Mouse (Mus musculus): ENCODE data around the gene Klf13. TPM values are rescaled to one million over a fixed set of nuclear protein-coding genes. Genes with fewer than 3 reads are reported as not detected.

The Klf13 gene
- 118 and 138 TPM in 2 replicates for total RNA-seq (2017)

- peak; percentile 73 for ATAC-seq (ENCODE audit: extremely low read depth, insufficient number of reproducible peaks, low FRiP score, poor library complexity, severe bottlenecking)
Observed at GRCm38 (mm10) chr7:63938914-63939396, at the start of gene Klf13. Klf13 (minus strand) TSS chr7:63938915.

- no peak for ATAC-seq (ENCODE audit: extremely low read depth, insufficient number of reproducible peaks, low FRiP score, poor library complexity, severe bottlenecking)
Observed at GRCm38 (mm10) chr7:63988391-63988790, 49.7 kb upstream of the Klf13 start.

DNA sequence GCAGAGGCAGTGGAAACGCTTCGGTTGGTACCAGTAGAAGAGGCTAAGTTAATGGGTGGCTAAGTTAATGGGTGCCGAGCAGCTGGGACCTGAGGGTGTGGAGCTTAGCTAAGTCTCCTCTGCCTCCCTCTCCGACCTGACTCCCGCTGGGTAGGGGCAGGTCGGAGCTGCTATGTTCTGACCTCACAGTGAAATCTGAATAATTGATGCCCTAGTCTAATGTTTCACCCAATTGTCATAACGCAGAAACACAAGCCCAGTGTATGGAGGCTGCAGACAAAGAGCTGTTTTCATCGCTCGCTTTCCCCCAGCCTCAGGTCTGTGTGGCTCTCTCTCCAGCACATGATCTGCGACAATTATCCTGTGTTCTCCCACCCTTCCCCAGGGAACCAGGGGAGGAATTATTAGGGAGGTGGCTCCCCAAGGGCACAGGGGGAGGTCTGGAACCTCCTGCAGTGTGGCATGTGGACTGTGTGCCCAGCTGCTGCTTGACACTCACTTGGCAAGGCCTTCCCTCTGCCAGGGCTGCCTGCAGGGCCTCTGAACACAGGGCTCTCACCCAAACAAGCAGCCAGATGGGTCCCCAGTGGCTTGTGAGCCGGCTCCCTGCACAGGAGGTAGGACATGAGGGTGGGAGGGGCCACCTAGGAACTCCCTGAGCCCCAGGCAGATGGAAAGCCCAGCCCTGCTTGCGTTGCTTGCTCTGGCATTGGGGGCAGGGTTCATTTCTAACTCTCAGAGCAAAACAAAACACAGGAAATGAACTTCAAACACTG, 47.9 kb upstream of the Klf13 start:
- no peak for ATAC-seq (ENCODE audit: extremely low read depth, insufficient number of reproducible peaks, low FRiP score, poor library complexity, severe bottlenecking)

- no peak for ATAC-seq (ENCODE audit: extremely low read depth, insufficient number of reproducible peaks, low FRiP score, poor library complexity, severe bottlenecking)
Observed at GRCm38 (mm10) chr7:63985696-63986406, 47.1 kb upstream of the Klf13 start.

- no peak for ATAC-seq (ENCODE audit: extremely low read depth, insufficient number of reproducible peaks, low FRiP score, poor library complexity, severe bottlenecking)
Observed at GRCm38 (mm10) chr7:63985266-63985665, 46.6 kb upstream of the Klf13 start.

- peak; percentile 39; the same call in 1 of the 2 replicates for ATAC-seq (ENCODE audit: extremely low read depth, insufficient number of reproducible peaks, low FRiP score, poor library complexity, severe bottlenecking)
Observed at GRCm38 (mm10) chr7:63984329-63984728, 45.6 kb upstream of the Klf13 start.

DNA sequence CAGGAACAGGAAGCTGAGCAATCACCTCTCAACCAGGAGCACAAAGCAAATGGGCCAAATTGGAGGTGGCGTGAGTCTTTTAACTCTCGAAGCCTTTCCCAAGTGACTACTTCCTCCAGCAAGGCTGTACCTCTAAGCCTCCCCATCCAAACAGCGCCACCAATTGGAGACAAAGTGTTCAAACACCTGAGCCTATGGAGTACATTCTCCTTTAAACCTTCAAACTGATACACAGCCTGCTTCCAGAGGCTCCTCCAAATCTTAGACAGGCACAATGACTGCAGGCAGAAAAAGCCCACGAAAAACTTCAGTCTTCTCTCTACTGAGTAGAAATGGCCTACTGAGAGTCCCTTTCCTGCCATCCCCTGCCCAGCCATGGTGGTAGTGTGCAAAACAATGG, 38.9 kb upstream of the Klf13 start:
- ATAC-seq (ENCODE audit: extremely low read depth, insufficient number of reproducible peaks, low FRiP score, poor library complexity, severe bottlenecking), result no peak

DNA sequence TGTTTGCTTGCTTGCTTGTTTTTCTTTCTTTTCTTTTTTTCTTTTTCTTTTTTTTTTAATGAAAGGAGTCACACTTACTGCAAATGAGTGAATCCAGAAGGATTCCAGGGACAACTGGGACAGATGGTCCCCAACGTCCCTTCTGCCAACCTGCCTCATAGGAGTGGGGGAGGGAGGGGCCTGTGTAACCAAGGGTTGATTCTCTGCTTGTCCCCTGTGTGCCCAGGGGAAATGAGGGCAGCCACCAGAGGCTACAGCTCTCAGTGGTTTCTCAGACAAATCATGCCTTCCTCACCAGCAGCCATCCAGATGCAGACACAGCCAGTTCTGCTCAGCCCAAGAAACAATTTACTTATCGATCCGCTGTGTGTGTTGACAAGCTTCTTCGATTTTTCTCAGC, 32.3 kb upstream of the Klf13 start:
- ATAC-seq (ENCODE audit: extremely low read depth, insufficient number of reproducible peaks, low FRiP score, poor library complexity, severe bottlenecking), result no peak

- no peak for ATAC-seq (ENCODE audit: extremely low read depth, insufficient number of reproducible peaks, low FRiP score, poor library complexity, severe bottlenecking)
Observed at GRCm38 (mm10) chr7:63969941-63970340, 31.2 kb upstream of the Klf13 start.

DNA sequence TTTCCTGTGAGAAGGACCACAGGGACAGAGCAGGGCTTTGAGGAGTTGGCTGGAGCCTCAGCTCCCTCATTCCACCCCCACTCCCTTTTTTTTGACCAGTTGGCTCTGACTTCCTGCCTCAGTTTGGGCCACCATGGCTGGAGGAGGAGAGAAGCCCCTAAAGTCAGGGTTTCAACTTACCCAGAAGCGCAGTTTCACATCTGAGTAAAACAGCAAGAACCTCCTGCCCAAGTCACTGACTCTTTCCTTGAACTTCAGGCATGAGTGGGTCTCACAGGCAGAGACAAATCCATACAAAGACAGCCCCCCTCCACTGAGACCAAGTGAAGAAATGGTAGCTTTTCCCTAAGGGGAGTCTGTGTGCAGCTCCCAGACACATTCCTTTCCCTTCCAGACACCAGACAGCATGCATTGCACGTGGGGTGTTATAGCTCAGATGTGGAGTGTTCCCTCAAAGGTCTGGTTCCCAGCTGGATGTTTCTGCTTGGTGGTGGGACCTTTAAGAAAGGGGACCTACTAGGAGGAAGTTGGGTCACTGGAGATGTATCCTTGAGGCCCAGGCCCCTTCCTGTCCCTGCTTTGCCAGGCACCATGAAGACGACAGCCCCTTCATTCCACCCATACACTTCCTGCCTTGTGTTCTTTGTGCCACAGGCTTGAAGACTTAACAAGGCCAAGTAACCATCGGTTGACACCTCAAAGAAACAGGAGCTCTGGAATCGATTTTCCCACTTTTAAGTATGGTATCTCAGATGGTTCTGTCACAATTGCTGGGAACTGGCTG, 27.1 kb upstream of the Klf13 start:
- no peak for ATAC-seq (ENCODE audit: extremely low read depth, insufficient number of reproducible peaks, low FRiP score, poor library complexity, severe bottlenecking)

DNA sequence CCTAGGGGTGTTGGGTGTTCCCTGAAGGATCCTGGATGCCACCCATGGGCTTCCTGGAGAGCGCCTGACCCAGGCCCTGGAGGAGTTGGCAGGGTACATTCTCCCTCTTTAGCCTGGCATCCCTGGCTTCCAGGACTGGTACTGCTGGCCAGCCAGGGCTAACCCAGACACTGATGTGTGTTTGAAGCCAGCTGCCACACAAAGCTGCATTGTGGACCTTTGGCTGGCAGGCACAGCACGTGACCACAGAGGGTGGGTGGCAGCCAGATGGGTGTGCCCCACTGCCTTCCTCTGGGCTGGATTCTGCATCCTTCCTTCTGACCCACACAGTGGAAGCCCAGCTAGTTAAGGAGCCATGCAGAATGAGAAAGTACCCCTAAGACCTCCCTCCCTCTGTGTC, 26.4 kb upstream of the Klf13 start:
- no peak for ATAC-seq (ENCODE audit: extremely low read depth, insufficient number of reproducible peaks, low FRiP score, poor library complexity, severe bottlenecking)

- ATAC-seq (ENCODE audit: extremely low read depth, insufficient number of reproducible peaks, low FRiP score, poor library complexity, severe bottlenecking), result no peak
Observed at GRCm38 (mm10) chr7:63964121-63964520, 25.4 kb upstream of the Klf13 start.

GRCm38 (mm10) chr7:63963632-63964031, 24.9 kb upstream of the Klf13 start:
- no peak for ATAC-seq (ENCODE audit: extremely low read depth, insufficient number of reproducible peaks, low FRiP score, poor library complexity, severe bottlenecking)

DNA sequence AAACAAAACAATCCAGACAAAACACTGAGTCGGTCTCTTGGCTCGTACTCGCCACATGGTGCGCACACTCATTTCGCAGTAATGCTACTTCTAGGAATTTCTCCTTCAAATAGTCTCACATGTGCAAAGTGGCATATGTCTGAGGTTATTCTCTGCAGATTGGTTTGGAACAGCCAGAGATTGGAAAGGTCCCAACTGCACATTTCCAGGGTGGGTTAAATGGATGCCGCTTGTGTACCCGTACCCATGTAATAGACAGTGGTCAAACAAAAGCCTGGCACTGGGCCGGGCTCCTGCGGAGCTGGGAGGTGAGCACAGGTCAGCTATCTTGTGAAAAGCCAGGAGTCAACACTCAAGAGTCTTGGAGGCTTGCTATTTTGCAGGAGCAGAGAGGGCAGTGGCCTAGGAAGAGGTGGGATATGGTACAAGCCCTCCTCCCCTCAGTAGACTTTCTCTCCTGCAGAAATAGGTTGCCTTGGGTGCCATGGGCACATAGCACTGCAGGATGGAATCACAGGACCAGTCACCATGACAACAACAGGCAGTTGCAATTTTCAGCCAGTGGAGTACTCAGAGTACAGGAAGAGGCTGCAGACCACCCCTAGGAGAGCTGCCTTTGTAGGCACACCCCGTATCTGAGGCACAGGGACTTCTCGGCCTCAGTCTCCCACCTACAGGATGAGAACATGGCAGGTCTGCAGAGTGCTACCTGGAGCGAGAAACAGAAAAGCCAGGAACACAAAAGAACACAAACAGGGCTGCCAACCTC, 19.3 kb upstream of the Klf13 start:
- no peak for ATAC-seq (ENCODE audit: extremely low read depth, insufficient number of reproducible peaks, low FRiP score, poor library complexity, severe bottlenecking)

- ATAC-seq (ENCODE audit: extremely low read depth, insufficient number of reproducible peaks, low FRiP score, poor library complexity, severe bottlenecking), result no peak
Observed at GRCm38 (mm10) chr7:63956981-63957713, 18.4 kb upstream of the Klf13 start.

DNA sequence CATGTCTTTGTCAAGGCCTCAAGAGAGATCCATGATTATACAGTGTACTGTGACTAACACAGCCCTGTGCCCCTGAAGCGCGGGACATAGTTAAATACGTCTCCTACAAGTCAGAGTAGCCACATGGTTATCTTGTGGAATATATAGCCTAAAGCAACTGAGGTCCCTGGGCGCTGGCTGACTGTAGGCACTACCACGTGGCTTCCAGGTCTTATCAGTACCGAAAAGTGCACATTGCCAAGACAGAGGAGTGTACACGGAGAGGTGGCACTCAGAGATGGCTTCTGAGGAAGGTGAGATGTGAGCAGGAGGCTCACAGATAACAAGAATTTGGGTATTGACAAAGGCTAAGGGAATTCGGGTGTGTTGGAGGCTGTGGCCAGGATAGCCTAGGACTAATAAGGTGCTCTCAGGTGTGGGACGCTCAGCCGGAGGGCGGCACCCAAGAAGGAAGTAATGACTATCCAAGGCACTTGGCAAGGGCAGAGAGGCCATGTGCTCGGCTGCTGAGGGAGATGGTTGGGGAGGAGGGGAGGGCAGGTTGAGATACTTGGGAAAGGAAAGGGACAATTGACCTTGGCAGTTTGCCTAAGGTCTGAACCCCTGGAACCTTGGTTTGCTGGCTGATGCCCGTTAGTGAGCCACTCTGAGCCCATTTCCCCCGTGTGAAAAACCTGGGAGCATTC, 17.6 kb upstream of the Klf13 start:
- ATAC-seq (ENCODE audit: extremely low read depth, insufficient number of reproducible peaks, low FRiP score, poor library complexity, severe bottlenecking), result no peak

DNA sequence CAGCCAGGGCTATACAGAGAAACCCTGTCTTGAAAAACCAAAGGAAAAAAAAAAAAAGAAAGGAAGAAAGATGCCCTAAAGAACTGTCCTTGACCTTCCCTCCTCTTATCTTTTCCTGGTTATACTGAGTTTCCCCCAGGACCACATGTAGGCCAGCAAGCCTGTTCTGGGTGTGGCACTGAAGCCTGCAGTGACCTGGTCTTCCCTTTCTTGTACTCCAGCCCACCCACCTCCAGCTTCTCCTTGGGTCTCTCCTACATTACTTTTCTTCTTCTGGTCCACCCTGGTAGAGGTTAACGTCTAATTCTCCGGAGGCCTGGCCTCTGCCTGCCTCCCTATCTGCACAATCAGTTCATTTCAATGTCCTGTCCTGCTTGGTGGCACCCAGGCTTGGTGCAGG, 16.7 kb upstream of the Klf13 start:
- ATAC-seq (ENCODE audit: extremely low read depth, insufficient number of reproducible peaks, low FRiP score, poor library complexity, severe bottlenecking), result no peak

All from neutrophil, adult 5-6 weeks (primary cell).